Mouse (Mus musculus) midbrain, embryonic 15.5 days (tissue): ENCODE data around the gene Aatf. TPM values are rescaled to one million over a fixed set of nuclear protein-coding genes. Genes with fewer than 3 reads are reported as not detected.

Experiments
- ATAC-seq: fragments of 200-750 bp; cut with Nextera tagmentation; replicated peaks from 2 replicates; pipeline ENCODE4 v1.8.0; 2017; ENCODE audit warnings: moderate TSS enrichment
- H3K27ac ChIP-seq: fragments of 300-500 bp; sonication (generic); 2 replicates; pipeline ENCODE4 v1.5.1; 2015; ENCODE audit warnings: mild to moderate bottlenecking, inconsistent platforms
- H3K27me3 ChIP-seq: fragments of 300-500 bp; sonication (generic); replicated peaks from 2 replicates; pipeline ENCODE4 v1.6.1; 2015; ENCODE audit warnings: inconsistent platforms
- H3K36me3 ChIP-seq: fragments of 300-500 bp; sonication (generic); replicated peaks from 2 replicates; pipeline ENCODE4 v1.6.1; 2015; ENCODE audit warnings: inconsistent platforms
- H3K4me1 ChIP-seq: fragments of 300-500 bp; sonication (generic); 2 replicates; pipeline ENCODE4 v1.6.1; 2015; ENCODE audit warnings: inconsistent platforms
- H3K4me2 ChIP-seq: fragments of 300-500 bp; sonication (generic); 2 replicates; pipeline ENCODE4 v1.6.1; 2015; ENCODE audit warnings: inconsistent platforms, mild to moderate bottlenecking, moderate library complexity
- H3K4me3 ChIP-seq: fragments of 300-500 bp; sonication (generic); 2 replicates; pipeline ENCODE4 v1.5.1; 2015; ENCODE audit warnings: mild to moderate bottlenecking, inconsistent platforms
- H3K9ac ChIP-seq: fragments of 300-500 bp; sonication (generic); 2 replicates; pipeline ENCODE4 v1.6.1; 2015; ENCODE audit warnings: mild to moderate bottlenecking, inconsistent platforms
- H3K9me3 ChIP-seq: fragments of 300-500 bp; sonication (generic); 2 replicates; pipeline ENCODE4 v1.6.1; 2016; ENCODE audit warnings: inconsistent platforms
- WGBS: fragments of 180-500 bp; shearing (Covaris S2); methylation state at CpG from one replicate; pipeline ENCODE4 v1.1.7; 2015; ENCODE audit warnings: mixed read lengths; 5-methylcytosine and 5-hydroxymethylcytosine counted together
- polyA plus RNA-seq: library from polyadenylated mRNA; unstranded; fragments of >200 nt; fragmentation: Nextera tagmentation; extraction: Ambion mirVana; gene quantifications from 2 replicates; pipeline ENCODE4 v1.2.1, GENCODE M21; 2015

Gene Aatf
- polyA plus RNA-seq, 1 experiment from 2014 or later: 53.2 TPM

DNA sequence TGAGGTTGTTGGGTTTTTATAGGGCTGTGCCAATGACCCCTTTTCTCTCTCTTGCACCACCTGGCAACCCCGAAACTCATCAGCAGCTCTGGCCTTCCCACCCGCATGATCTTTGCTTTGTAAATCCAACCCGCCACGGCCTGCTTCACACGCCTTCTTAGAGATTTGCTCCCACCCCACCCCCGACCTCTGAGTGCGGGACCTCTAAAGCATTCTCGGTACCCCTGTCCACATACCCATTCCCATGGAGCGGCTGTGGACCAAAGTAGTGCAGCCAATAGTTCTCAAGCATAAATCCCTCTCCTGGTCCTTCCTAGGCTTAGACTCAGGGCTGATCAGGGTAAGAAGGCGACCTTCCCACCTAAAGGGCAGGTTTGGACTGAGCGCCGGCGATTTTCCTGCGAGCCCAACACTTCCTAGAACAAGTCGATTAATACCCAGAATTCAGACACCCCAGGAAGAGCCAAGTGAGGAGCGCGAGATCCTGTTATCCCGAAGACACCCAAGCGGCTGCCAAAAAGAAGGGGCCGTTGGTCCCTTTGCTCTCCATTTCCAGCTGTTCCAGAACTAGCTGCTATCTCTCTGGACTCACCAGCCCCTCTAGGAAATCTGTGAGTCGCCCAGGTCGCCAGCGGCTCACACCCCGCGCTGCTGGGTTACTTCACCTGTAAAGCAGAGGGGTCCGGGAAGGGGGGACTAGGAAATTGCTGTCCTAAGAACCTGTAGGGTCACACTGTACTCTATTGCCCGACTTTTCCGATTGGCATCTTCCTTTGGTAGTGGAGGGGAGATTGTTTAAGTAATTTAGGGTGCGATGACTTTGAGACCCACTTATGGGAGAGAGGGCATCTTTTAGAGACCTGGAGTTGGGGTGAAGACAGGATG is 13.9 kb upstream of the Aatf start:
- Histone ChIP-seq H3K9me3 (no peaks in the 10 kb centered on the region), H3K4me3 (peak overlapping the region; percentile 56), H3K4me1 (peaks cover 48% of the 10 kb centered on the region), H3K36me3 (no peaks in the 10 kb centered on the region), H3K4me2 (peak overlapping the region; percentile 65), H3K27me3 (peaks cover 56% of the 10 kb centered on the region), H3K9ac (peak overlapping the region; percentile 70), H3K27ac (peak overlapping the region; percentile 86)
- no peak for ATAC-seq
- WGBS: 3% methylated on average over 29 of the region's 29 CpGs

- no peak for ATAC-seq
- Histone ChIP-seq H3K9ac (peak overlapping the region; percentile 70), H3K4me2 (peak overlapping the region; percentile 65), H3K27ac (peak overlapping the region; percentile 86), H3K9me3 (no peaks in the 10 kb centered on the region), H3K4me1 (peaks cover 46% of the 10 kb centered on the region), H3K27me3 (peaks cover 53% of the 10 kb centered on the region), H3K4me3 (peak overlapping the region; percentile 56), H3K36me3 (no peaks in the 10 kb centered on the region)
- WGBS: 0% methylated on average over 10 of the region's 10 CpGs
Measured at GRCm38 (mm10) chr11:84526451-84526850, 13.1 kb upstream of the Aatf start.

- Histone ChIP-seq H3K9me3 (no peaks in the 10 kb centered on the region), H3K27ac (peak within 1 kb of the TSS; percentile 86), H3K4me2 (peak within 1 kb of the TSS; percentile 65), H3K4me3 (peak within 1 kb of the TSS; percentile 56), H3K4me1 (peaks cover 43% of the 10 kb centered on the region), H3K9ac (peak within 1 kb of the TSS; percentile 70), H3K27me3 (peaks cover 58% of the 10 kb centered on the region), H3K36me3 (no peaks in the 10 kb centered on the region)
- ATAC-seq: peak; percentile 90
- WGBS: under 1% methylated on average over 64 of the region's 64 CpGs
Measured at GRCm38 (mm10) chr11:84525421-84526274, 12.3 kb upstream of the Aatf start, which contains the start of gene Lhx1. Gene Lhx1, minus strand, starts transcription at chr11:84525535.

DNA sequence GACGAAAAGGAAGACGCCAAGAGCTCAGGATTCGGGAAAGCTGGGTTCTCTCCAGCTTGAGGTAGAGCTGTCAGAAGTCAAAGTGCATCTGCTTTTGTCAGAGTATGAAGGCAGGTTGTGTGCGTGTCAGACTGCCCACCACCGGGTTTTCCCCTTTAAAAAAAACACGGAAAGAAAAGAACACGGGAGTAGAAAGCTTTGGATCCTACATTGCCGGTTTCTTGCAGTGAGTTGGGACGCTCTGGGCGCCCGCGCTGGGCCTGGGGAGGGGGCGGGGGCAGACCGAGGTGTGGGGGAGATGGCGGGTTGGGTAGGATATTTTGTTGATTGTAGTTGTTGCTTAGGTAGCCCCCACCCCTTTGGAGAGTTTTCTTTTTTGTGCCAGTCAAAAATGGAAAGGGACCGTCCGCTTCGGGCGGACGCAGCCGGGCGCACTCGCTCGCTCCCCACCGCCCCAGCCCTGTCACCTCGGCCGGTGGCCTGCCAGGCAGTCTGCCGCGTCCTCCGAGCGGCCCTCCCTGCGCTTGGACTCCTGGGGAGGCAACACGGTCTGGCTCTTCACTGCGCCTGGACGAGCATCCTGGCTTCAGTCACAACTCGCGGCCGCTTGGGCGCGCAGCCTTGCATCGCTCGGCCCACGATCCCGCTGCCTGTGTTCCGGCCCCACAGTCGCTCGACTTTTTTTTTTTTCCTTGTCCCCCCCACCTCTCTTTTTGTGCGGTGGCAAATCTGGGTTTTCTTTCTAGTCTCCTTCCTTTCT is 11.4 kb upstream of the Aatf start:
- ATAC-seq: no peak
- peak overlapping the region; percentile 65 for H3K4me2 ChIP-seq
- under 1% methylated on average over 48 of the region's 48 CpGs for WGBS
- H3K9me3 ChIP-seq: no peaks in the 10 kb centered on the region
- peak overlapping the region; percentile 70 for H3K9ac ChIP-seq
- H3K27ac ChIP-seq: peak overlapping the region; percentile 86
- H3K36me3 ChIP-seq: no peaks in the 10 kb centered on the region
- peaks cover 34% of the 10 kb centered on the region for H3K4me1 ChIP-seq
- H3K27me3 ChIP-seq: peaks cover 58% of the 10 kb centered on the region
- H3K4me3 ChIP-seq: peak overlapping the region; percentile 56

GRCm38 (mm10) chr11:84523841-84524510 is 10.7 kb upstream of the Aatf start:
- H3K27me3 ChIP-seq: peaks cover 58% of the 10 kb centered on the region
- under 1% methylated on average over 35 of the region's 35 CpGs for WGBS
- peak overlapping the region; percentile 56 for H3K4me3 ChIP-seq
- H3K4me1 ChIP-seq: peaks cover 27% of the 10 kb centered on the region
- H3K36me3 ChIP-seq: no peaks in the 10 kb centered on the region
- no peaks in the 10 kb centered on the region for H3K9me3 ChIP-seq
- H3K9ac ChIP-seq: peak overlapping the region; percentile 70
- ATAC-seq: no peak
- peak overlapping the region; percentile 65 for H3K4me2 ChIP-seq
- H3K27ac ChIP-seq: peak overlapping the region; percentile 86

- Histone ChIP-seq H3K27ac (peak overlapping the region; percentile 86), H3K4me1 (peaks cover 25% of the 10 kb centered on the region), H3K4me2 (peak overlapping the region; percentile 65), H3K27me3 (peaks cover 56% of the 10 kb centered on the region), H3K9me3 (no peaks in the 10 kb centered on the region), H3K4me3 (peak overlapping the region; percentile 56), H3K36me3 (no peaks in the 10 kb centered on the region), H3K9ac (peak overlapping the region; percentile 70)
- ATAC-seq: no peak
- under 1% methylated on average over 16 of the region's 16 CpGs for WGBS
Measured at GRCm38 (mm10) chr11:84523321-84523831, 10.1 kb upstream of the Aatf start.

GRCm38 (mm10) chr11:84522577-84523320 is 9.4 kb upstream of the Aatf start:
- peak overlapping the region; percentile 86 for H3K27ac ChIP-seq
- ATAC-seq: no peak
- H3K27me3 ChIP-seq: peaks cover 51% of the 10 kb centered on the region
- H3K4me3 ChIP-seq: peak overlapping the region; percentile 56
- peak overlapping the region; percentile 70 for H3K9ac ChIP-seq
- no peaks in the 10 kb centered on the region for H3K9me3 ChIP-seq
- under 1% methylated on average over 40 of the region's 40 CpGs for WGBS
- peaks cover 25% of the 10 kb centered on the region for H3K4me1 ChIP-seq
- peak overlapping the region; percentile 65 for H3K4me2 ChIP-seq
- H3K36me3 ChIP-seq: no peaks in the 10 kb centered on the region

- H3K9me3 ChIP-seq: no peaks in the 10 kb centered on the region
- H3K4me3 ChIP-seq: peak overlapping the region; percentile 56
- peaks cover 25% of the 10 kb centered on the region for H3K4me1 ChIP-seq
- H3K36me3 ChIP-seq: no peaks in the 10 kb centered on the region
- H3K27me3 ChIP-seq: peaks cover 48% of the 10 kb centered on the region
- no peak for ATAC-seq
- peak overlapping the region; percentile 70 for H3K9ac ChIP-seq
- WGBS: 9% methylated on average over 24 of the region's 24 CpGs
- peak overlapping the region; percentile 86 for H3K27ac ChIP-seq
- peak overlapping the region; percentile 65 for H3K4me2 ChIP-seq
Measured at GRCm38 (mm10) chr11:84521751-84522299, 8.5 kb upstream of the Aatf start.

GRCm38 (mm10) chr11:84521071-84521390 is 7.7 kb upstream of the Aatf start:
- H3K9ac ChIP-seq: peak overlapping the region; percentile 70
- peak overlapping the region; percentile 56 for H3K4me3 ChIP-seq
- WGBS: 11% methylated on average over 3 of the region's 3 CpGs
- no peak for ATAC-seq
- H3K36me3 ChIP-seq: no peaks in the 10 kb centered on the region
- H3K9me3 ChIP-seq: no peaks in the 10 kb centered on the region
- H3K27ac ChIP-seq: peak overlapping the region; percentile 86
- peaks cover 51% of the 10 kb centered on the region for H3K27me3 ChIP-seq
- H3K4me1 ChIP-seq: peaks cover 23% of the 10 kb centered on the region
- peak overlapping the region; percentile 65 for H3K4me2 ChIP-seq

- Histone ChIP-seq H3K27ac (peak overlapping the region; percentile 86), H3K4me2 (peak overlapping the region; percentile 65), H3K27me3 (peaks cover 57% of the 10 kb centered on the region), H3K4me1 (peaks cover 18% of the 10 kb centered on the region), H3K9me3 (no peaks in the 10 kb centered on the region), H3K4me3 (peak overlapping the region; percentile 56), H3K9ac (peak overlapping the region; percentile 70), H3K36me3 (no peaks in the 10 kb centered on the region)
- no peak for ATAC-seq
- WGBS: 3% methylated on average over 31 of the region's 31 CpGs
Measured at GRCm38 (mm10) chr11:84520269-84521070, 7.1 kb upstream of the Aatf start.
